Mouse (Mus musculus): Measurements from ENCODE around the gene Ubxn6.
A peak's percentile ranks its signal among the peaks of the same experiment; 100 is the strongest.
"Not testable (repeated sequence)": the region's sequence is repeated elsewhere in the genome, so short reads cannot be mapped to it uniquely, and the experiment has no call there.

Gene Ubxn6

DNA sequence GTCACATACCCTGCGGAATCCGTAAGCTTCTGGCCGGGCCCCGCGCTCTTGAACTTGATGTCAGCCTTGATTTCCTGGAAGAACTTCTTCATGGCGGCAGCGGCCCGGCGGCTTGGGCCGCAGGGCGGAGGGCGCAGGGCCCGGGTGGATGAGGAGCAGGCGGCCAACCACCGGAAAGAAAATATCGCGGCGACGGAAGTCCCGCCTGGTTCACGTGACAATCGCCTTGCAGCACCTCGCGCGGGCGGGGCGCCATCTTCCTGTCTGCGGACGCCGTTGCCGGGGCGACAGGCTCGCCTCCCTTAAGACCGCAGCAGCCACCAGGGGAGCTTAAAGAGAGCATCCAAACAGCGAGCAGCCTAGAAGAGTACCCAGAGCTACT lies at the start of gene Ubxn6:
Ubxn6 (minus strand) TSS at position 202 of the 382 bp plus-strand sequence.
- DNase-seq (ENCODE audit: low spot score in 2 of 2) = peak; percentile 96 to 98

DNA sequence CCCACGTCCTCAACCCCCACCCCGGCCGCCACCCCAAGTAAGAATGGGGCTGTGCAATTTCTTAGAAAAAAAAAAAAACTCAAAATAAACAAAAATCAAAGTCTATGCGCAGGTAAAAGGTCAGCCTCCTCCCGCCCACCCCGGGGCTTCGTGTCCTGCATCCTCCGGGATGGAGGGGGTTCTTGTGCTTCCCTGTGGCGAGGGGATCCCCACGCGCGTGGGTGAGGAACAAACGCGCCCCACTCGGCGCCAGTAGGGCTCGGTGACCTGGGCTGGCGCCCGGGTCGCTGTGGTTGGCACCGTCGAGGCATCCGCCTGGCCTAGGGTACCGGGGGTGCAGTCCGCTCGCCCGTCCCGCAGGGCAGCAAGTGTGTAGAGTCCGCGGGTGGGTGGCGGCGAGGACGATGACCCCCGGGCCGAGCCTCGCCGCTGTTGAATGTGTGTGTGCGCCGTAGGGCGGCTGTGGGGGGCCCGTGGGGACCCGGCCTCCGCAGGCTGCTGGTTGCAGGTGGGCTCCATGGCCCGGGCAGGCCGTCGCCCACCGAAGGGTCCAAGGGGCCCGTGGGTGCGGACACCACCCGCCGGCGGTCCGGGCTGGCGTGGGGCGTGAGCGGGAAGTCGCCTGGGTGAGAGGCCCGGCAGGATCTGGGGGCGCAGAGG lies 49.0 kb upstream of the Ubxn6 start:
- no peak for DNase-seq (ENCODE audit: low spot score in 2 of 2)

DNA sequence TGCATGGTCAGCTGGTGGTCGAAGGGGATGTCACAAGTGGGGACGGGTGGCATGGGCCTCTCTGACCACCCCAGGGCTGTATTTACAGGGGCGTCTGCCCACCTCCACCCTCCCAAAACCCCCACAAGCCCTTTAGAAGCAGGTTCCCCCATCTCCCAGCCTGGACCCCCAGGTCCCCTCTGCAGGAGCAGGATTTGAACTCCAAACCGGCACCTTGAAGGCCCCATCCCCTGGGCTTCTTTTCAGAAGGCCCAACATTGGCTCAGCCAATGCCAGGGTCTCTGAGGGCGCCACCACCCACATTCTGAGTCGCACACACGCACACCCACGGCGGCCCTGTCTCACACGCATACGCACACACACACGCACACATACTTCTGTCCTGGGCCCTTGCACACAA lies 48.3 kb upstream of the Ubxn6 start:
- DNase-seq (ENCODE audit: low spot score in 2 of 2) = no peak

DNA sequence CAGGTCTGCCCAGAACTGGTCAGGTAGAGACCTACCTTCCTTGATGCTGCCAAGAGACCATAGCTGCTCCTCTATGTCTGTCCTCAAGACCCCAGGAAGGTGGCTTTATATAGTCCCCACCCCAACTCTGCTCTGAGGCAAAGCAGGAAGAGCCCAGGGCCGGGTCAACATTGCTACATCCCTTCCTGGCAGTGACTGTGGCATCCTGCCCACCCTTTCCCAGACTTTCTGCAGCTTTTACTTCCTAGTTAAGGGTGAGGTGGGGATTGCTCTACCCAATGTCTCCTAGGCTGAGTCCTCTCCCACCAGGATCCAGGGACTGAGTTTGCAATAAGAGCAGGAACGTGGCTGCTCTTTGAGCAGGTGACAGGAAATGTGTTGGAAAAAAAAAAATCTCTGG lies 47.0 kb upstream of the Ubxn6 start, which contains the start of gene Lrg1:
Lrg1 (minus strand) TSS at position 176 of the 400 bp plus-strand sequence.
- no peak for DNase-seq (ENCODE audit: low spot score in 2 of 2)

DNA sequence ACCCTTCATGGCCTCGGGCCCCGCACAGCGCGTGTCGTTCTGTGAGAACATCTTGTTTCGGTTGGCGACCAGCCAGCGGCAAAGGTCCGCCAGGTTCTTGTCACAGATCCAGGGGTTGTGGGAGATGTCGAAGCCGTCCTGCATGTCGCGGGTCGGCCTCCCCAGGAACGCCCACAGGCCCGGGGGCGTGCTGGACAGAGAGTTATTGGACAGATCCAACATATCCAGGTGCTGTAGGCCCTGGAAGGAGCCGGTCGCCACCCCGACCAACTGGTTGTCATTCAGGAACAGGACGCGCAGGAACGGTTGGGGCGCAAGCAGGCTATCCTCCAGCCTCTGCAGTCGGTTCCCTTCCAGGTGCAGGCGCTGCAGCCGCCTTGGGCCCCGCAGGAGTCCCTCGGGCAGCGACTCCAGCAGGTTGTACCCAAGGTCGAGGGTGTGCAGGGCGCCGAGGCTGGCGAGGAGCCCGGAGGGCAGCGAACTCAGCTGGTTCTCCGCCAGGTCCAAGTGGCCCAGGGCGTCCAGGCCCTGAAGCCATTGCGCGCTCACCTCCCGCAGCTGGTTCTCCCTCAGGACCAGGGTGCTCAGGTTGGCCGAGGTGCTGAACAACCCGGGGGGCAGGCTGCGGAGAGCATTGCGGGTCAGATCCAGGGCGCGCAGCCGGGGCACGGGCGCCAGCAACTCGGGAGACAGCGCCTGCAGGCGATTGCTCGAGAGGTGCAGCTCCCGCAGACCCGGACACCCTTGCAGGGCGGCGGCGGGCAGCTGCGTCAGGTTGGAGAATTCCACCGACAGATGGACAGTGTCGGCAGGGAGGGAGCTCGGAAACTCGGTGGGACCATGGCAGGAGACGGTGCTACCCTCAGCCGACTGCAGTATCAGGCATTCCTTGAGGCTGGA lies 45.4 kb upstream of the Ubxn6 start:
- DNase-seq (ENCODE audit: low spot score in 2 of 2) = no peak

DNA sequence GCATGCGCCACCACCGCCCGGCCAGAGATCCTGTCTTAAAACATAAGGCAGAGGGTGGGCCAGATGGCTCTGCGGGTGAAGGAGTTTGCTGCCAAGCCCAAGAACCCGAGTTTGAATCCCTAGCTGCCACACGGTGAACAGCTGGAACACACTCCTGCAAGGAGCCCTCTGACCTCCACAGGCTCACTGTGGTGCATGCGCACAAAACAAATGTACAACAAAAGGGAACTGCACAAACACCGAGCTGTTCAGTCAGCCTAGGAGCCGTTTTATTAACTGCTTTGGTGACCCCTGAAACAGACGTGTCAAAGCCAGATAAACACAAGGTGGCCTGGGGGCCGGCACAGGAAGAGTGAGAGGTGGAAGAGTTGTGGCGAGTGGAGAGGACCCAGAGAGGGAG lies 44.6 kb upstream of the Ubxn6 start:
- DNase-seq (ENCODE audit: low spot score in 2 of 2) = no peak

DNA sequence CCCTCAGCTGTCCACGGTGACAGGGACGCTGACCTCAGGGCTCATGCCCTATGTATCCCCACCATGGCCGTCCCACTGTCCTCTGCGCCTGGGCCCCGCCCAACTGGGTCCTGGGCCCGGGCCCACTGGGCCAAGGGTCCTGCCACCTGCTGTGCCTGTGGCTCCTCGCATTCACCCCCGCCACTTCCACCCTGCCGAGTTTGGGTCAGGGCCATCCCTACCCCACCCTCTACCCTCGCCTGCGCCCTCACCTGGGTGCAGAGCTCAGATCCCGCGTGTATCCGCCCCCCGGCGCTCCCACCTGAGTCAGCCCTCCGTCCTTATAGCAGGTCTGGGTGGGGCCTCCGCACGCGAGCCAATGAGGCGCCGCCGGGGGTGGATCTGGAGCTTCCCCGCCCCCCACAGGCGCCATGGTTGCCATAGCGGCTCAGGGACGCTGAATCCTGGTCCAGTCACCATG lies 42.5 kb upstream of the Ubxn6 start, which contains the start of gene Plin5:
Plin5 (minus strand) TSS at position 346 of the 460 bp plus-strand sequence.
- peak in 1 of 2 experiments; percentile 43 for DNase-seq (ENCODE audit: low spot score in 2 of 2)

DNA sequence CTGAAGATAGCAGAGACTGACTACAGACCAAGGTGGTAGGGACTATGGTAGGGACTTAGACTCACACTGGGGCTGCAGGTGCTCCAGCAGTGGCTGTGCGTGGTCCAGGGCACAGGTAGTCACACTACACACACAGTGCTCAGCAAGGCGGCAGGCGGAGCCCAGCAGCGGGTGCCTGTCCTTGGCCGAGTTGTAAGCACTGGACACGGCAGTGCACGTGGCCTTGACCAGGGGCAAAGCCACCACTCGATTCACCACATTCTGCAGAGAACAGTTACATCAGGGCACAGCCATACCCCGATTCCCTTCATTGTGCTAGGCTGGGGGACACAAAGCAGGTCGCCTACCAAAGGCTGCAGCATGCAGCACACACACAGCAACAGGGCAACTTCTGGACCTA lies 41.4 kb upstream of the Ubxn6 start:
- DNase-seq (ENCODE audit: low spot score in 2 of 2) = no peak

DNA sequence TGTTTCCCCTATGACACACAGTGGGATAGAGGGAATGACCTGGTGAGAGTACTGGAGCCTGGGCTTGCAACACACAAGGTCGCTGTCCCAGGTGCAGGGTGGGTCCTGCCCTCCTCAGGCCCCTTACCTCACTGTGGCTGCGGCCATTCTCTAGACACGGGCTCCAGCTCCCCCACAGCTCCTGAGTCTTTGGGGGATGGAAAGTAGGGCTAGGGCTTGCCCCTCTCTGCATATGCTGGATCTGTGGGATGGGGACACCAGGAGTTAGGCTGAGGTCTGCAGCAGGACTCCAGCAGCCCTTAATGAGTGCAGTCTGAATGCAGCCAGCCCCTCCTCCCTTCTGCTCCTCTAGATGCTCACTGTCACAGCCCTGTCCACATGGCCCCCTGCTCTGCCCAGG lies 37.9 kb upstream of the Ubxn6 start:
- DNase-seq (ENCODE audit: low spot score in 2 of 2) = no peak

DNA sequence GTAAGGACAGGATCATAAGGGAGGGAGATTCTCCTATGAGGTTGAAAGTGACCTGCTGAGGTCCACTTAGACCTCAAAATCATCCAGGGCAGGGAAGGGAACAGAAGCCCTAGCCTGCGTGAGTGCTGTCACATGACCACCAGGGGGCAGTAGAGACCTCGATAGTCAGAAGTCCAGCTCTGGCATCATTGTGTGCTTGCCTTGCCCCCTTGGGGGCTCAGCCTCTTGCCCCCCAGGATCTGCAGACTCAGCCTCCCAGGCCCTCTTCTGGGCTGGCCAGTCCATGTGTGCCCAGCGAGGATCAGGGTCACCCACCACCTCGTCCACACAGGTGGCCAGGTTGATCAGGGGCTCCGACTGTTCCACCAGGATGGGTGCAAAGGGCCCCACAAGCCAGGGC lies 37.0 kb upstream of the Ubxn6 start:
- DNase-seq (ENCODE audit: low spot score in 2 of 2) = no peak

DNA sequence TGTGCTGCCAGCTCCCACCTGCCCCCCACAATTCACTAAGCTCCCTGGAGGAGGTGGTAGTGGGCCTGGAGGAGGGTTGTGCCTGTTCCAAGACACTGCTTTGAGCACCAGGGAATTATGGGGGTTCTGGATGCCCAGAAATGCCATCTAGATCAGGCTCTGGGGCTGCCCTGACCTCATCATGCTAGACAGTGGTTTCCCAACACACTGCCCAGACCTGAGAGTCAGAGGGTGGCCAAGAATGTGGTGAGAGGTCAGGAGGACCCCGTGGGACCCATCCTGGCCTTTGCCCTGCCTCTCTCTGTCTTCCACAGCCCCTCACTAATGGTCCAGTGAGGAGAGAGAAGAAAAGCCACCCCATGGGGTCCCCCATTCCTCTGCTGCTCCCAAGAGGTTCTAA lies 36.2 kb upstream of the Ubxn6 start:
- DNase-seq (ENCODE audit: low spot score in 2 of 2) = no peak

DNA sequence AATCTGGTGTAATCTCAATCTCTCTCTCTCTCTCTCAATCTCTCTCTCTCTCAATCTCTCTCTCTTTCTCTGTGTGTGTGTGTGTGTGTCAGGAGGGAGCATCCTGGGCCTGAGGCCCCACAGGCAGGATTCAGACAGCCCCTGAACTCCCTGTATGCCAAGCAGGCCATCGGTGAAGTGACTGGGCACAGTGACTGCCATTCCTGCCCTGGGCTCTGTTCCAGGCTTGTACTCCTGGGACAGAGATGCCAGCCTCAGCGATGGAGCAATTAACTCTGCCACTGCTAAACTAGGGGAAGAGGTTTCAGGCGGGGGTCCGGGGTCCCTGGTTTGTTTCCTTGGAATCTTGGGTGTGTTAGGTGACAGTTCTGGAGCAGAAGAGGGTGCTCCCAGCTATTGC lies 35.7 kb upstream of the Ubxn6 start:
- DNase-seq (ENCODE audit: low spot score in 2 of 2) = no peak

DNA sequence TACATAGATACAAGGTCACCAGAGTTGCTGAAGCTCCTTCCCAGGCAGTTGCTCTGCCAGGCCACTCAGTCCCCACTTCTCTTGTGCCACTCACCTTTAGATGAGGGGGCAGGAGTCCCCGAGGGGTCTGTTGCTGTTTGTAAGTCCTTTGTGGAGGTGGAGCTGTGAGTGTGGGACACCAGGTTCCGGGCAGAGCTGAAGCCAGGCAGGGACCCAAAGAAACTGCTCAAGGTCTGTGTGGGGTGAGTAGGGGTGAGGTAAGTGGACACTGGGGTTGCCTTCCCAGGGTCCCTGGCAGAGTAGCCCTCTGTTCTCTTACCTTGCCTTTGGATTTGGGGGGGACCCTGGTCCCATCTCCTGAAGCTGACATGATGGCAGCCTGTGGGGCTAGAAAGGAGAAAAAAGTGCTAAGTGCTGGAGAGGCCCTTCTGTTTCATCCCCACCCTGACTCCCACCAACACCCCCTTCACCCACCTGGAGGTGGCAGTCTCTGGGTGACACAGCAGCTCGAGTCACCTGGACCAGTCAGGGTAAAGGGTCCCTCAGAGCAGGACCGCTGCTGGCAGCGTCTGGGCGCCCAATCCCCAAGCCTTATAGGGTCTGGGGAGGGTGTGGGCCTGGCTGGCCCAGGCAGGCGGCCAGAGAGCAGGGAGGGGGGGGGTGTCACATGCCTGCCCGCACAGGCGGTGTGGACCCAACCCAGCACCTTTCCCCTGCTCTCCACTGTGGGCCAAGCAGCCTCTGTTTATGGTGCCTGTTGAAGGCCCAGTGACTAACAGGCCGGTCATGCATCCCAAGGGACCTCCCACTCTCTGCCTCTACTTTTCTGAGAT lies 34.6 kb upstream of the Ubxn6 start, which contains the start of gene Plin4:
Plin4 (minus strand) TSS at position 585 of the 833 bp plus-strand sequence.
- DNase-seq (ENCODE audit: low spot score in 2 of 2) = no peak

DNA sequence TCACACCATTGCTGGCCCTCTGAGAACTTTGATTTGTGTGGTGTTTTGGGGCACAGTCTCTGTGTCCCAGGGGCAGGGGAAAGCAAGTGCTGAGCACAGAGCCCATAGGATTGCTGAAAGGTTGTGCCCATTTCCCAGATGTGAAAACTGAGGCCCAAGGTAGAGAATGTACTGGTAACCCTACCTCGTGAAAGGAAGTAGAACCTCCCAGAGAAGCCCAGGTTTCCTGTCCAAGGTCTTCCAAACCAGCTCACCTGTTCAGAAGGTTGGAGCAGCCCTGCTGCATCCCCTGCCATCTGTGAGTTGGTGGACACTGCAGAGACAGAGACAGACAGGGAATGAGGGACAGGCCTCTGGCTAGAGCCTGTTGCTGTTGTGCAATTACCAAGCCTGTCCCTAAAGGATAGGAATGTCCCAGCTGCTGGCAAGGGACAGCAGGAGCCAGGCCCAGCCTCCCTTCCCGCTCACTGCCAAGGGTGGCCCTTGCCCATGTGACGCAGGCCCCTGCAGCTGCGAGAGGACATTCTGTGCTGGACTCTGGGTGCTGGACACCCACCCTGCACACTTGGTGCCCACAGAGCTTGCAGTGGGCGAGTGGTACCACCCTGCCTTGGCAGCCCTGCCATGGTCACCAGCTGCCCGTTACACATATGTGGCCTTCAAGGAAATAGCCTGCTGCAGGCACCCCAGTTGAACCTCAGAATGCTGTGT lies 33.7 kb upstream of the Ubxn6 start:
- peak in 1 of 2 experiments; percentile 72 for DNase-seq (ENCODE audit: low spot score in 2 of 2)

DNA sequence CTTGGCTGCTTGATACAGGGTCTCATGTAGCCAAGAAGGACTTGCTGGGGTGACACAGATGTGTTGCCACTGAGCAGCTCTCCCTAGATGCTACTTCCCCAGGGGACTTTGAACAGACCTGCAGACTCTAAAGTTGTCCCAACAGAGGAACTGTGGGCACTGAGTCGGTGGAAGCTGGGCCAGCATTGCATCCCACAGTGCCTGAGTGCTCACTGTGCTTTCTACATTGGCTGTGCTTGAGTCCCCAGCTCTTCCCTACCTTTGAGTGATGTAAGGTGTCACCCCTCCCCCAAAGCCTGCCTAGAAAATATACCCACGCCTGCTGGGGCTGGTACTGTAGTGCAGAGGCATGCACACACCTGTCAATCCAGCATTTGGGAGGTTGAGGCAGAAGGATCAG lies 32.9 kb upstream of the Ubxn6 start:
- no peak for DNase-seq (ENCODE audit: low spot score in 2 of 2)

DNA sequence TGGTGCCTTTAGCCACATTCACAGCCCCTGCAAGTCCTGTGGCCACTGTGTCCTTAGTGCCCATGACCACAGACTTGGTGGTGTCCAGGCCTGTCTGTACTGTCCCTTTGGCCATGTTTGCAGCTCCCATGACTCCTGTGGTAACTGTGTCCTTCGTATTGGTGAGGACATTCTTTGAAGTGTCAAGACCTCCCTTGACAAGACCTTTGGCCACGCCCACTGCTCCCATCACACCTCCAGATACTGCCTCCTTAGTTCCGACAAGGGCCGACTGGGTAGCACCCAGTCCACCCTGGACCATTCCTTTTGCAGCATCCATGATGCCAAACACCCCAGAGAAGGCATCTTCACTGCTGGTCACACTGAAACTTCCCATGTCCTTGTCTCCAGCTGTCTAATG lies 32.2 kb upstream of the Ubxn6 start:
- DNase-seq (ENCODE audit: low spot score in 2 of 2) = no peak

DNA sequence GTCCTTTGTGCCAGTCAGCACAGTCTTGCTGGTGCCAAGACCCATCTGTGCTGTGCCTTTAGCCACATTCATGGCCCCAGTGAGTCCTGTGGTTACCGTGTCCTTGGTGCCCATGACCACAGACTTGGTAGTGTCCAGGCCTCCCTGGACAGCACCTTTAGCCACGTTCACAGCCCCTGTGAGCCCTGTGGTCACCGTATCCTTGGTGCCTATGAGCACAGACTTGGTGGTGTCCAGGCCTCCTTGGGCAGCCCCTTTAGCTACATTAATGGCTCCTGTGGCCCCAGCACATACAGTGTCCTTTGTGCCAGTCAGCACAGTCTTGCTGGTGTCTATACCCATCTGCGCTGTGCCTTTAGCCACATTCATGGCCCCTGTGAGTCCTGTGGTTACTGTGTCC lies 31.6 kb upstream of the Ubxn6 start:
- DNase-seq (ENCODE audit: low spot score in 2 of 2) = not testable (repeated sequence)

DNA sequence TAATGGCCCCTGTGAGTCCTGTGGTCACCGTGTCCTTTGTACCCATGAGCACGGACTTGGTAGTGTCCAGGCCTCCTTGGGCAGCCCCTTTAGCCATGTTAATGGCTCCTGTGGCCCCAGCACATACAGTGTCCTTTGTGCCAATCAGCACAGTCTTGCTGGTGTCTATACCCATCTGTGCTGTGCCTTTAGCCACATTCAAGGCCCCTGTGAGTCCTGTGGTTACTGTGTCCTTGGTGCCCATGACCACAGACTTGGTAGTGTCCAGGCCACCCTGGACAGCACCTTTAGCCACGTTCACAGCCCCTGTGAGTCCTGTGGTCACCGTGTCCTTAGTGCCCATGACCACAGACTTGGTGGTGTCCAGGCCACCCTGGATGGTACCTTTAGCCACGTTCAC lies 30.0 kb upstream of the Ubxn6 start:
- not testable (repeated sequence) for DNase-seq (ENCODE audit: low spot score in 2 of 2)

DNA sequence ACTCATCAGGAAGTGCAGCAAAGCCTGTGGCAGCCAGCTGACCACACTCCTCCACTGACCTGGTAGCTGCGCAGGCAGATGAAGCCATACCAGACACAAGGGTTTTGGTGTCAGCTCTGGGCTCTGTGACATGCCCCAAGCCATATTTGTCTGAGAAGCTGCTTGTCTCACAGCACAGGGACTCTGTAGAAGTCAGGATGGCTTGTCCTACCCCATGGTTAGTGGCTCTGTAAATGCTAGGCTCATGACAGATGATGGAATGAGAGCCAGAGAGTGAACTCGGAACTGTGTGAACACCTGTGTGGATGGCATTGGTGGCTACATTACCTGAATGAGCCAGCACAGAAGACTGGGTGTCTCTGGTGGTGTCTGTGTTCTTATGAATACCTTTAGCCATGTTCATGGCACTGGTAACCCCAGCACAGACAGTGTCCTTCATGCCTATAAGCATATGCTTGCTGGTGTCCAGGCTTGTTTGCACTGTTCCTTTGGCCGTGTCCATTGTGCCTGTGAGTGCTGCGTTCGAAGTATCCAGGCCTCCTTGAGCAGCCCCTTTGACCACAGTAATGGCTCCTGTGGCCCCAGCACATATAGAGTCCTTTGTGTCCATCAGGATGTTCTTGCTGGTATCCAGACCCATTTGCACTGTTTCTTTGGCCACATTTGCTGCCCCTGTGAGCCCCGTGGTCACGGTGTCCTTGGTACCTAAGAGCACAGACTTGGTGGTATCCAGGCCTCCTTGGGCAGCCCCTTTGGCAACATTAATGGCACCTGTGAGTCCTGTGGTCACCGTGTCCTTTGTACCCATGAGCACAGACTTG lies 28.8 kb upstream of the Ubxn6 start:
- DNase-seq (ENCODE audit: low spot score in 2 of 2) = no peak

DNA sequence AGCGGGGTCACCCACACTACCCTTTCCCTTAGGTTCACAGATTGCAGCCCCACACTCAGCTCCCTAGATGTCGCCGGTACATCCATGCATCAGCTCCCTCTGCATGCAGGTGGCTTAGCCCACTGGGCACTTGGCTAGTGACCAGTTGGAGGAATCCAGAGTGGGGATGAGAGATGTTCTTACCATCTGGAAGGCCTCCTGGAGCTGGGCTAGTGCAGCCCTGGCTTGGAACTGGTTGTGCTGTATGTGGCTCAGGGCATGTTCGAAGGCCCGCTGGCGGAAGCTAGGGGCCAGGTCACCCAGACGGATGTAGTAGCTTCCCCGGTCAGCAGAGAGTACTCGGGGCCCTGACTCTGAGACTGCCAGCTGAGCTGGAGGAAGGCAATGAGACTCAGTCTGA lies 28.1 kb upstream of the Ubxn6 start:
- DNase-seq (ENCODE audit: low spot score in 2 of 2) = no peak

Measured in frontal cortex, postnatal 36 days (tissue).